Mouse (Mus musculus) frontal cortex, adult (tissue): ENCODE data around the gene Zfp865.
"Not testable (repeated sequence)": the region's sequence is repeated elsewhere in the genome, so short reads cannot be mapped to it uniquely, and the experiment has no call there.

Experiments used
- ATAC-seq: cut with Nextera tagmentation; 2 replicates; pipeline ENCODE4 v1.9.2; 2017; ENCODE audit warnings: mild to moderate bottlenecking, moderate library complexity, mixed read lengths; ENCODE audit not compliant: low TSS enrichment

The Zfp865 gene

GRCm38 (mm10) chr7:5020000-5020681 is at the start of gene Zfp865, which contains the start of gene Ccdc106:
TSS of gene Zfp865 (plus strand) at chr7:5020376.
TSS of gene Ccdc106 (plus strand) at chr7:5020553.
- ATAC-seq: peak; percentile 92

- ATAC-seq: no peak
Measured at GRCm38 (mm10) chr7:4971068-4971467, 49.1 kb upstream of the Zfp865 start, which contains the start of gene Sbk3. TSS of gene Sbk3 (minus strand) at chr7:4971168.

GRCm38 (mm10) chr7:4971710-4972109 is 48.5 kb upstream of the Zfp865 start:
- ATAC-seq: no peak

GRCm38 (mm10) chr7:4972321-4973047 is 47.7 kb upstream of the Zfp865 start:
- ATAC-seq: no peak

GRCm38 (mm10) chr7:4975455-4975854 is 44.7 kb upstream of the Zfp865 start:
- no peak for ATAC-seq

GRCm38 (mm10) chr7:4976832-4977231 is 43.3 kb upstream of the Zfp865 start:
- ATAC-seq: no peak

GRCm38 (mm10) chr7:4988250-4988649 is 31.9 kb upstream of the Zfp865 start:
- ATAC-seq: no peak

GRCm38 (mm10) chr7:4993347-4993998 is 26.7 kb upstream of the Zfp865 start:
- ATAC-seq: no peak

- ATAC-seq: no peak
Measured at GRCm38 (mm10) chr7:4993999-4994788, 26.0 kb upstream of the Zfp865 start.

- peak; percentile 10; the same call in 1 of the 2 replicates for ATAC-seq
Measured at GRCm38 (mm10) chr7:4995268-4996002, 24.7 kb upstream of the Zfp865 start.

GRCm38 (mm10) chr7:4996003-4996895 is 23.9 kb upstream of the Zfp865 start, which contains the start of gene Zfp579:
TSS of gene Zfp579 (minus strand) at chr7:4996158.
- peak; percentile 72 for ATAC-seq

- no peak for ATAC-seq
Measured at GRCm38 (mm10) chr7:4996934-4997333, 23.2 kb upstream of the Zfp865 start.

- ATAC-seq: no peak
Measured at GRCm38 (mm10) chr7:4999876-5000275, 20.3 kb upstream of the Zfp865 start.

- not testable (repeated sequence) for ATAC-seq
Measured at GRCm38 (mm10) chr7:5002876-5003275, 17.3 kb upstream of the Zfp865 start.

GRCm38 (mm10) chr7:5008229-5008628 is 11.9 kb upstream of the Zfp865 start:
- no peak for ATAC-seq

- no peak for ATAC-seq
Measured at GRCm38 (mm10) chr7:5012681-5013513, 7.3 kb upstream of the Zfp865 start.

- peak; percentile 62 for ATAC-seq
Measured at GRCm38 (mm10) chr7:5014251-5015117, 5.7 kb upstream of the Zfp865 start, which contains the start of the genes Zfp524 and Fiz1. TSS of gene Zfp524 (plus strand) at chr7:5014415. TSS of gene Fiz1 (minus strand) at chr7:5014697.
